Mouse (Mus musculus) testis, postnatal 14 days (tissue): ENCODE measurements around the gene Anxa7.
A peak's percentile ranks its signal among the peaks of the same experiment; 100 is the strongest.

Source experiments
- DNase-seq: peaks from one replicate; pipeline ENCODE4 v3.0.0; 2021; ENCODE audit warnings: low spot score

Anxa7 gene

DNA sequence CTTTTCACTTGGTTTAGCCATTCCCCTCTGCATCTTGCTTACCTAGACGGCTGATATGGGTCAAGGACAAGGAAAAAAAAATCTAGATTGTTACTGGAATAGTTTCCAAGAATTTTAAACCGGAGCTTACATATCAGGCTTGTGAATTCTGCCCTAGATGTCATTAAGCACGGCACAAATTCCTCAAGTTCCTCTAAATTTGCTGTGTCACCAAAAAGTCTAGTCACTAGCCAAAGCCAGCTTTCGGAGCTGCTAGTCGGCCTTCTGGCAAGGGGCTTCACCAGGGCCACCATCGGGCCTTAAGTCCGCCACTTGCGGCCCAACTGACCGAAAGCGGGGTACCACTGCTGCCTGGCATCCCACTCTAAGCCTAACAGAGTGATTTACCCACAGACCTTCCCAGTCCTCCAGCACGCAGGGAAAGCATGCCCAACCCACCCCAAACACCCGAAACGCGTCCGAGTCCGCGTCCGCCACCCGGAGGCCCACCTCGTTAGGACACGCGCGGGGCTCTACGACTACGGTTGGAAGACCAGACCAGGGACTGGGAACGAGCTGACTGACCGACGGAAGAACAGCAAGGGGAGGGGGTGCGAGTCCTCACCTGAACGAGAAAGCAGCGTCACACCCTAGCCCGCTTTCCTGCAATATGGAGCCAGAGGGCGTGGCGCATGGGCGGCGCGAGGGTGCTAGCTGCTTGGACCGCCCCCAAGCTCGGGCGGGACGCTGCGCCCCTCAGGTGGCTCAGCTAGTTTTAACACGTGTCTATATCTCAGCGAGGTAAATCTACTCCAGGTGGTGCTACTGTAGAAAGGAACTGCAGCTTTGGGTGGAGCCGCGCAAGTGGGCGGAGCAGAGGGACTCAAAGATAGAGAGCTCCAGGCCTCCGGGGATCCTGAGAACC, at the start of gene Anxa7:
Gene Anxa7, minus strand, starts transcription at position 843 of the 904 bp plus-strand sequence.
- DNase-seq = peak; percentile 78

DNA sequence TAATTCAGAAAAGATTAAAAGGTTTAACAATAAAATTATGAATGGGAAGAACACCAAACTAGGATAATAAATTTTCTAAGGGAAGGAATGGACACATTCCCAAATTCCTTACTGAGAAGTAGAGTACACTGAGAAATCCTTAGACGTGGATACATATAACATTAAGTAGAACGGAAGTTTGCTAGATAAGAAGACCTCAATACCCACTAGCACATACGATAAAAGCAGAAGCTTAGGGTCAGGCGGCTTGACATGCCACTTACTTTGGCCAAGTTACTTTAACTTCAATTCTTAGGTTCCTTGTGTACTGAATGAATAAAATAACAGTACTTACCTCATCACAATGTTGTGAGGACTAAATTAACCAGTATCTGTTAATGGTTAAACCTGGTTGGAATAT, 49.7 kb upstream of the Anxa7 start:
- DNase-seq = no peak

GRCm38 (mm10) chr14:20520179-20520578, 40.2 kb upstream of the Anxa7 start:
- DNase-seq = no peak

- DNase-seq = no peak
These were observed 28.5 kb upstream of the Anxa7 start for GRCm38 (mm10) chr14:20508424-20508823.

GRCm38 (mm10) chr14:20502966-20503365, 23.0 kb upstream of the Anxa7 start:
- DNase-seq = no peak

DNA sequence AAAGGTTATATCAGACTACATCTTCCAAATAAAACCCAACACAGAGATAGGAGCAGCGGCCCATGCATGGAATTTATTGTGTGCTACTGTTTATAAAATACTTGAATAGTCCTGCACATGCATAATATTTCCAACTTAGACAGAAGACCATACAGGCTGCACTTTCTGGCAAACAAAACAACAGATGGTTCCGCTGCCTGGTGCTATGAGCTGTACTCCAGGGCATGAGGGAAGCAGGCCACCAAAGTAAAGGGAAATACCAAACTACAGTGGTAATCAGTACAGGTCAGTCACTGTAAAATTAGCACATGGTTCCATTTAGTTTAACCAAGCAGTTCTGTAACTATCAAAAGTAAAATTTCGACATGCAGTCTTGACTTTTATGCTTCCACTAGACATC, 20.0 kb upstream of the Anxa7 start:
- DNase-seq = no peak

GRCm38 (mm10) chr14:20496603-20497002, 16.7 kb upstream of the Anxa7 start, which contains the start of gene Mss51:
Mss51 (minus strand) TSS chr14:20496901.
- no peak for DNase-seq

DNA sequence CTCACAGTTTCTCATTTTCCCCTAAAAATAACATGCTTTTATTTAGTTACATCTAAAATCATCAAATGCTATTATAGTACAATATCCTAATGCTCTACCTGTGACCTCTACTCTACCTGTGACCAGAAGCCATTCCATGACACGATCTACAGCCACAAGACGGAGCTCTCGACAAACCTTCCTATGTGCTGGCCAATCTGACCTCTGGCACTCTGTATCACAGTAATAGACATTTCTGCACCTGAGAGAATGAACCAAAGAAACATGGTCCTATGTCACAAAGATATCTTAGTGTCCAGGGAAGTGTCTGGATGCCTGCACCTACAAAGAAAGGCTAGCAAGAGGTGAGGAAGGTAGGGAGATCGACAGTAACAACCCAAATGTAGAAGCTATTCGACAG, 6.1 kb upstream of the Anxa7 start:
- no peak for DNase-seq

DNA sequence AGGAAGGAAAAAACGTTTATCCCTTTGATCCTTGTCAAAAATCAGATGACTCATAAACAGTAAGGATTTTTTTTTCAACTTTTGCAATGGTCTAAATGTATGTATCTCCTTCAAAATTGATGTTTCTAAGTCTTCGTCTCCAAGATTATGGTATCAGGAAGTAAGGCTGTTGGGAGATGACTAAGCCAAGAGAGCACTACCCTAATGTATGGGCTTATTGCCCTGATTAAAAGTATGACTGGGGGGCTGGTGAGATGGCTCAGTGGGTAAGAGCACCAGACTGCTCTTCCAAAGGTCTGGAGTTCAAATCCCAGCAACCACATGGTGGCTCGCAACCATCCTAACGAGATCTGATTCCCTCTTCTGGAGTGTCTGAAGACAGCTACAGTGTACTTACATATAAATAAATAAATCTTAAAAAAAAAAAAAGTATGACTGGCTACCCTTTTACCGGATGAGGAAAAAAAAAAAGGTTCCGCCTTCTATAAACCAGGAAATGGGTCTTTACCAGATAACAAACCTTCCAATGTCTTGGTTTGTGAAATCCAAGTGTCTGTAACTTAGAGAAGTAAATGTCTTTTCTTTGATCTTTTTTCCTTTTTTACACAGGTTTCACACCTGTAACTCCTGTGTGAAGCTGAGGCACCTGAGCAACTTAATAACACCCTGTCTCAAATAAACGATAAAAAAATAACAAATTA, 2.3 kb upstream of the Anxa7 start:
- DNase-seq = no peak

GRCm38 (mm10) chr14:20481211-20481610, 1.3 kb upstream of the Anxa7 start:
- peak; percentile 28 for DNase-seq

GRCm38 (mm10) chr14:20480195-20480579, 254 bp upstream of the Anxa7 start:
- no peak for DNase-seq

GRCm38 (mm10) chr14:20478801-20479200, 1.1 kb downstream of the Anxa7 start:
- peak; percentile 31 for DNase-seq

GRCm38 (mm10) chr14:20478385-20478784, 1.5 kb downstream of the Anxa7 start:
- no peak for DNase-seq

DNA sequence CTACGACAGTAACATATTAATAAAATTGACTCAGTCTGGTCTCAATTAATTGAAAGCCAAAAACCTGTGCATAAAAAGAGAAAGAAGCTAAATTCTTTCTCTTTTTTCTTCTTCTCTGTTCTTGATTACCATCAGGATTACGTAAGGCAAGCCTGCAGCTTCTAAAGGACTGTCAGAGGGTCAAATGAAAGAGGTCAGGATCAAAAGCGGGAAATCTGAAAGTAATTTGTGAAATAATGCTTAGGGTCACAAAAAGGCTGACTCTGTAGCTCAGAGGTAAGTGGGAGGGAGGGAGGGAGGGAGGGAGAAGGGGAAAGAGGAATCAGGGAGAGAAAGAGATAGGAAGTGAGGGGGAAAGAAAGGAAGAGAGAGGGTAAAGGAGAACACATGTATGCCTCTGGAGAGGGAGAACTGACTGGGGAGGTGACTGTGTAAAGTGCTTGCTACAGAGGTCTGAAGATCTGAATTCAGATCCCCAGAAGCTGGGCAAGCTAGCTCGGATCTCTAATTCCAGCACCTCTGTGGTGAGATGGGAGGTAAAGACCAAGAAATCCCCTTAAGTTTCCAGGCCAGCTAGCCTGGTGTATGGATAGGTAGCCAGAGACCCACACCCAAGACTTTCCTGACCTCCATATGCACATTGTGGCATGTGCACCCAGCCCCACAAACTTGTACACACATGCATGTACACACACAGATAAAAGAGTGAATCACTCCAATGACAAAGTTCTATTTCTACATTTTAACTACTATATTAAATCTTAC, 2.5 kb downstream of the Anxa7 start:
- no peak for DNase-seq

- DNase-seq = no peak
These were observed 19.7 kb downstream of the Anxa7 start for GRCm38 (mm10) chr14:20460216-20460615.

GRCm38 (mm10) chr14:20458378-20458777, 21.6 kb downstream of the Anxa7 start:
- DNase-seq = no peak

DNA sequence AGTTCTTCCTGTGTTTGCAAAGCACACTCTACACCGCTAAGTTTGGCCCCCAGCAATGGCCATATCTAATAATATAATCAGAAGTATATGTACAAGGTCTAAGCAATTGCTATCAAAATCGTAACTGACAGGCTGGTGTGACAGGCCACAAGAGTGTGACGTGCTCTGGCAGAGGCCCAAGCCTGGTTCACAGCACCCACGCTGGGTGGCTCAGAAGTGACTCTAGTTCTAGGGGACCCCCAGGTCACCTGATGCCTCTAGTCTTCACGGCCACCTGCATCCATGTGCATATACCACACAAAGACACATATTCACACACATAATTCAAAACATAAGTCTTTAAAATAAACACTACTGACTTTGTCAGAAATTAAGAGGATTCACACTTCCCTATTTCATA, 27.0 kb downstream of the Anxa7 start:
- DNase-seq = no peak

GRCm38 (mm10) chr14:20451765-20452331, 28.1 kb downstream of the Anxa7 start, which contains the start of gene Cfap70:
Cfap70 (minus strand) TSS chr14:20452226.
- DNase-seq = peak; percentile 84

DNA sequence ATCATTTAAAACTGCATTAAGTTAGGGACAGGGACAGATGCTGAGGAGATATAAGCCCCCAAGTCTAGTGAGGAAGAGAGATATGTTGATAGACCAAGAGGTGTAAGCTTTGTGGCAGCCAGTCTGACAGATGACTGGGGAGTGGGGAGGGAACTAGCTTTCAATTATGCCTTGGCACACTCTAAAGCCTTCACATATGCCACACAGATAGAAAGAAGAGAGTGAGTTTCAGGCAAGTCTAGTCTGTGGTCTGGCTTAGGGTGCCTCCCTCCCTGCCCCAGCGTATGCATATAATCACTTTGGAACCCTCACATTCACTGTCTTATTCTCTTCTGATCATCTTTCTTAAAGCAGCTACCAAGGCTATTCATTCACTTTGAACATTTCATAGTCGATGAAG, 28.6 kb downstream of the Anxa7 start:
- DNase-seq = no peak

GRCm38 (mm10) chr14:20447209-20447608, 32.7 kb downstream of the Anxa7 start:
- DNase-seq = no peak

DNA sequence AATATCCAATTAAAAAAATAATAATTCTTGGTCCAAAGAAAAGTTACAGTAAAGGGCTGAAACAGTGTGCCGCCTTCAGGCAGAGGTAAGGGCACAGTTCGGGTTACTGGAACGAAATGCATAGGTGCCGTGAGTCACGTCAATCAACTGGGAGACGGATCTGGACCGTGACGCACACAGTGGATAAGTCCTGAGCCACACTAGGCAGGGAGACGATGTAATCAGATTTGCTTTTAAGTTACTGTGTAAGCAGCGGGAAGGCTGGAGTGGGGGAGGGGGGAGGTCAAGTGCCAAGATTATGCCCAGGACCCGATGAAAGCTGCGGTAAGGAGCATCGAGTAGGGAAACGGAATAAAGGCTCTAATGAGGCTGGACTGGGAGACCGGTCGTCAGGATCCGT, 37.7 kb downstream of the Anxa7 start:
- DNase-seq = no peak

- DNase-seq = no peak
These were observed 43.0 kb downstream of the Anxa7 start for GRCm38 (mm10) chr14:20436976-20437375.
